Mouse (Mus musculus): ENCODE measurements at regions not wholly inside any gene's neighbourhood (a gene's known extent, or its start where the extent isn't known, plus 50 kb on each side); places are given as distances from the start of the nearest gene placed in this dataset.
"Not testable (repeated sequence)": the region's sequence is repeated elsewhere in the genome, so short reads cannot be mapped to it uniquely, and the experiment has no call there.

DNA sequence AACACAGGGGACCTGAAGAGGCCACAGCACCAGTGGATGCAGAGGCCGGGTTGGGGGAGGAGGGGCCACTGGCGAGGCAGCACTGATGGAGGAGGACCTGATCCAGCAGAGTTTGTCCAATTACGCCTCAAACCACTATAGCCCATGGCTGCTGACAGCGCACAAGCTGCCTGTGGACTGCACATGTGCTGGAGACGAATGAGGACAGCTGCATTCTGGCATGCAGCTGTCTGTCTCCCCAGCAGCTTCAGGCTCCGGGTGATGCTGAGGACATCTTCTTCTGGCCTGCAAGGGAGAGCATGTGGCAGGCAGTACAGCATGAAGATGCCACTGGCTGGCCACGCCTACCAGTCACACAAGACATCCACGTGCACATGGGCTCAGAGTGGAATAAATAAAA is 1055.2 kb downstream of the Basp1 start:
- DNase-seq (ENCODE audit: low spot score in 2 of 2): no peak

DNA sequence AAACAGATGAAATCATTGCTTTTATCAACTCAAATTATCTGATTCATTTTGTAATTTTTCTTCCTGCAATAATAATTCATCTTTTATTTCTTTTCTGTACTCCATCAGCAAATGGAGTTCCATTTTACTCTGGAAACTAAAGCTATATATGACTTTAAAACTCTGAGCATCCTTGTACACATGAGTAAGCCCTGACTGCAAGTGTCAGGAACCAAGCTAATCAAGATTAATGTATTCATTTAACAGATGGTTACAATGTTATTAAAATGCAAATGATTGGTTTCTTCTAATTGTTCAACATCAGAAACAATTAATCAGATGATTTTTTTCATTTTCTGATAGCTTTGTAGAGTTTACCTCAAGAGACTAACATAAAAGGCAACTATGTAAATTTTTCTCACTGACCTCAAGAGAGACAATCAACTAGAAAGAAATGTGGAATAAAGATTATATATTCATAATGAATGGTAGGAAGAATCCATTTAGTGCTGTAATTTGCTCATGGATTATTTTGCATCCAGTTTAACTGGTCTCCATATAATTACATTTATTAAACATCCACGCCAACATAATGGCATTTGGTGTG is 1064.5 kb downstream of the Basp1 start:
- DNase-seq (ENCODE audit: low spot score in 2 of 2): no peak

DNA sequence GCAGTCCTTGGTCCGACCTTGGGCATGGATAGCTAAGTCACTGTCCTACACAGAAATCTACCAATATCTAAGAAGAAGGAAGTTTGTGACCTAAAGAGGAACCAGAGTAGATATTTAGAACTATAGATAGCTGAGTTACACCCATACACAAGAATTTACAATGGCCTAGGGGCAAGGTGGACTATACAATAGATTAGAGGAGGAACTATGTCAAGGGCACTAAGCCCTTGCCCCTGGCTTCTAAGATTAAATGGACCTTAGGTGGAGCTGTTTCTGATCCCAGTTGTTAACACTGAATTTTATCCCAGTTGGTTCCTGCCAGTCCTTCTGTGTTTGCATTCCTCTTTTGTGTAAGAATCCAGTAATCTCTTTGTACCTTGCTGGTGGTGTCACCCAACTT is 1077.7 kb downstream of the Basp1 start:
- DNase-seq (ENCODE audit: low spot score in 2 of 2): not testable (repeated sequence)

DNA sequence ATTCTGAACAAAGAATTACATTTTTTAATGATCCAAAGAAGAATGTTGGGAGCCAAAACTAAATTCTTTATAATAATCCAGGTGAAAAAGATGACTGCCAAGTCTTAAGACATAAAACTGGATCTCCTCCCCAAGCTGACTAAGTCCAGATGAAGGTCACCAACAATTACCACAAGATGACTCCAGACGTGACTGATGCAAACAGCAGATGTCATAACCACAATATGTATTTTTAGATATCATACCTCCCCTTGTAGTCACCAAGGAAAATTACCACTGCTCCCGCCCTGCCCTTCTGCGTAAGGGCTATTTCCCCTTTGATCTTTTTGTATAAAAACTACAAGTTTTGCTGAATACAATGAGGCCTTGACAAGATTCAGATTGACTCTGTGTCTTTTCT is 1110.4 kb downstream of the Basp1 start:
- DNase-seq (ENCODE audit: low spot score in 2 of 2): not testable (repeated sequence)

DNA sequence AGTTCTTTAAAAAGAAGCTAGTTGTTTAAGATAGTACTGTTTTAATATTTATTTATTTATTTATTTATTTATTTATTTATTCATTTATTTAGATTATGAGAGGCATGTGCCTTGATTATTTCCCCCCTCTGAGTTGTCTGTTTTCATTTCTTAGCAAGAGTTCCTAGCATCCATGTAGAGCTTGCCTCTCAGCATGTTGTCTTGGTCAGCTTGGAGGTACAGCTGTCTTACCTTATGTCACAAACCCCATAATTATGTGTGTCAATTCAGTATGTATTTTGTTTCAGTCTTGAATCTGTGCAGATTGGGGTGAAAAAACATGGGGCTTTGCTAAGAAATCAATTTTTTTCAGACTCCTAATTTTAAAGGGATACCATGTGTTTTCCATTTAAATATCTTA is 1116.3 kb downstream of the Basp1 start:
- DNase-seq (ENCODE audit: low spot score in 2 of 2): no peak

DNA sequence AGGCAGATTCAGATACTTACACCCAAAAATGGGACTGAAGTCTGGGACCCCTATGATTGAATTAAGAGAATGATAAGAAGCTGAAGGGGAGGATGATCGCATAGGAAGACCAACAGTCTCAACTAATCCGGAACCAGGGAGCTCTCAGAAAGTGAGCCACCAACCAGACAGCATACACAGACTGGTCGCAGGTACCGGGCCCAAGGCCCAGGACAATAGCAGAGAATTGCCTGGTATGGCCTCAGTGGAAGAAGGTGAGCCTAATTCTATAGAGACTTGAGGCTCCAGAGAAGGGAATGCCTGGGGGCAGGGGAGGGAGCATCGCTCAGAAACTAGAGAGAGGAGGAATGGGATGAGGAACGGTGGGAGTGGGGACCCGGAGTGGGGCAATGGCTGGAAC is 1116.8 kb downstream of the Basp1 start:
- no peak for DNase-seq (ENCODE audit: low spot score in 2 of 2)

DNA sequence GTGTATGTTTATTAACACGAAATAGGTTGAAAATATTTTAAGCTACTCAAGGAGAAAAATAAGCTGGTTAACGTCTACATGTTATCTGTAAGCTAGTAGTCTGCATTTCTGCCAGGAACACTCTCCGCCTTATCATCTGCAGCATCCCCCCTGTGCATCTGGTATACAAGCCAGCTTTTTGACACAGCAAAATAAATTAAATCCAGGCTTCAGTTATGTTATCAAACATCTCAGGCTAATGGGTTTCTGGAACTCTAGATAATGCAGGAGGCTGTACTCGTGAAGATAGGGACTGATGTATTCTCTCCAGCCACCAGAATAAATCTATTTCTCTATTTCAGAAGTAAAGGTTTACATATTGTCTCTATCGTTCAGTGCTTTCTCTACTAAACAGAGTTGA is 1138.5 kb downstream of the Basp1 start:
- no peak for DNase-seq (ENCODE audit: low spot score in 2 of 2)

DNA sequence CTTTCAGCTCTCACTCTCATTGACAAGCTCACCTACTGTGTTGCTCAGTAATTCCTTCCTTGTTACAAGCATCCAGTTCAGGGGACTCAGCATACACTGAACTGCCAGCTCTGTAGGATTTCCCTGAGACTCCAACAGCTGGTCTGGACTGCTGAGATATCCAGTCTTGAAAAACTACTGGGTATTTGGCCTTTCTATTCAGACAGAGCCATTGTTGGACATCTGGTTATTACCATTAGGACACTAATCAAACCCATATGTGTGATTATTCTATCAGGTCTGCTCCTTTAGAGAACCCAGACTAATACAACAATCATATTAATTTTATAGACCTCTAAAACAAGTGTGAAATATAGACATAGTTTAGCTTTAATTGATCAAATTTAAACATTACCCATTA is 1146.2 kb downstream of the Basp1 start:
- DNase-seq (ENCODE audit: low spot score in 2 of 2): no peak
